Mouse (Mus musculus) stomach, postnatal 0 days (tissue): Measurements from ENCODE around the gene Fgfr2. TPM values are rescaled to one million over a fixed set of nuclear protein-coding genes. Genes with fewer than 3 reads are reported as not detected.
A peak's percentile ranks its signal among the peaks of the same experiment; 100 is the strongest.

ENCODE experiments used
- ATAC-seq: fragments of 200-750 bp; cut with Nextera tagmentation; 2 replicates; pipeline ENCODE4 v1.8.0; 2017; ENCODE audit not compliant: low FRiP score, low TSS enrichment
- DNase-seq: peaks from one replicate; pipeline ENCODE4 v3.0.0-alpha.2; 2016; ENCODE audit warnings: low spot score
- H3K27ac ChIP-seq: fragments of 300-500 bp; sonication (generic); replicated peaks from 2 replicates; pipeline ENCODE4 v1.5.1; 2014; ENCODE audit warnings: mild to moderate bottlenecking, control low read depth
- H3K27me3 ChIP-seq: fragments of 300-500 bp; sonication (generic); 2 replicates; pipeline ENCODE4 v1.6.1; 2014; ENCODE audit warnings: low read length; ENCODE audit not compliant: control insufficient read depth, insufficient read depth
- H3K36me3 ChIP-seq: fragments of 300-500 bp; sonication (generic); 2 replicates; pipeline ENCODE4 v1.6.1; 2014; ENCODE audit warnings: low read length, mixed read lengths; ENCODE audit not compliant: control insufficient read depth, insufficient read depth
- H3K4me1 ChIP-seq: fragments of 300-500 bp; sonication (generic); replicated peaks from 2 replicates; pipeline ENCODE4 v1.6.1; 2014; ENCODE audit warnings: antibody characterized with exemption; ENCODE audit not compliant: control insufficient read depth, insufficient read depth
- H3K4me2 ChIP-seq: fragments of 300-500 bp; sonication (generic); replicated peaks from 2 replicates; pipeline ENCODE4 v1.6.1; 2014; ENCODE audit warnings: low read depth, mild to moderate bottlenecking, control low read depth, moderate library complexity
- H3K4me3 ChIP-seq: fragments of 300-500 bp; sonication (generic); 2 replicates; pipeline ENCODE4 v1.5.1; 2014; ENCODE audit warnings: low read depth, low read length, control low read depth
- H3K9ac ChIP-seq: fragments of 300-500 bp; sonication (generic); 2 replicates; pipeline ENCODE4 v1.6.1; 2014; ENCODE audit warnings: mild to moderate bottlenecking, low read length, control low read depth, mixed read lengths
- H3K9me3 ChIP-seq: fragments of 300-500 bp; sonication (generic); 2 replicates; pipeline ENCODE4 v1.6.1; 2016; ENCODE audit warnings: low read length; ENCODE audit not compliant: control insufficient read depth
- CTCF ChIP-seq: IDR thresholded peaks from 2 replicates; pipeline ENCODE4 v1.5.1; 2016; ENCODE audit warnings: antibody characterized with exemption, low read depth, mild to moderate bottlenecking, moderate library complexity
- EP300 ChIP-seq: optimal IDR thresholded peaks from 2 replicates; pipeline ENCODE3; 2016; ENCODE audit warnings: antibody characterized with exemption
- WGBS: fragments of 180-500 bp; shearing (Covaris S2); extraction: QIAGEN DNeasy Blood & Tissue Kit; methylation state at CpG from one replicate; pipeline ENCODE4 v1.1.7; 2014; 5-methylcytosine and 5-hydroxymethylcytosine counted together
- polyA plus RNA-seq: library from polyadenylated mRNA; unstranded; fragments of >200 nt; fragmentation: Nextera tagmentation; extraction: Ambion mirVana; gene quantifications from 2 replicates; pipeline ENCODE4 v1.2.1, GENCODE M21; 2015

The Fgfr2 gene
- polyA plus RNA-seq, 1 experiment from 2014 or later, result 60.8 TPM

GRCm38 (mm10) chr7:133014631-133015030, 108.5 kb downstream of the Fgfr2 start:
- WGBS, result 90% methylated on average over 14 of the region's 14 CpGs
- H3K27ac ChIP-seq, result peak overlapping the region; percentile 81
- no peak for TF ChIP-seq CTCF
- no peak for TF ChIP-seq EP300
- peaks cover 22% of the 10 kb centered on the region for H3K4me1 ChIP-seq
- no peak for ATAC-seq
- DNase-seq, result no peak
- no peaks in the 10 kb centered on the region for H3K9me3 ChIP-seq
- H3K4me3 ChIP-seq, result no peak overlapping the region
- no peaks in the 10 kb centered on the region; the same call in 1 of the 2 replicates for H3K36me3 ChIP-seq
- H3K4me2 ChIP-seq, result no peak overlapping the region
- H3K9ac ChIP-seq, result 0 out of 2 replicates have a peak overlapping the region, but pooled peaks have one; percentile 9
- no peaks in the 10 kb centered on the region for H3K27me3 ChIP-seq

- no peak overlapping the region for H3K27ac ChIP-seq
- H3K9ac ChIP-seq, result no peak overlapping the region
- 90% methylated on average over 10 of the region's 10 CpGs for whole genome bisulfite sequencing
- ATAC-seq (no peak), DNase-seq (no peak)
- no peak for TF ChIP-seq EP300
- TF ChIP-seq CTCF, result no peak
- H3K4me1 ChIP-seq, result peaks cover 22% of the 10 kb centered on the region
- no peak overlapping the region for H3K4me2 ChIP-seq
- no peaks in the 10 kb centered on the region for H3K27me3 ChIP-seq
- H3K36me3 ChIP-seq, result no peaks in the 10 kb centered on the region; the same call in 1 of the 2 replicates
- no peak overlapping the region for H3K4me3 ChIP-seq
- no peaks in the 10 kb centered on the region for H3K9me3 ChIP-seq
These were observed 109.2 kb downstream of the Fgfr2 start for GRCm38 (mm10) chr7:133013923-133014322.

- Histone ChIP-seq H3K27ac (no peak overlapping the region), H3K9ac (no peak overlapping the region), H3K4me3 (no peak overlapping the region), H3K9me3 (no peaks in the 10 kb centered on the region), H3K27me3 (no peaks in the 10 kb centered on the region), H3K4me1 (peaks cover 26% of the 10 kb centered on the region), H3K4me2 (no peak overlapping the region), H3K36me3 (no peaks in the 10 kb centered on the region; the same call in 1 of the 2 replicates)
- no peak for ATAC-seq
- no peak for DNase-seq
- WGBS, result 24% methylated on average over 14 of the region's 14 CpGs
- TF ChIP-seq CTCF (no peak), EP300 (no peak)
These were observed 110.3 kb downstream of the Fgfr2 start for GRCm38 (mm10) chr7:133012637-133013366.

- no peak for DNase-seq
- TF ChIP-seq EP300 (no peak), CTCF (no peak)
- ATAC-seq, result no peak
- Histone ChIP-seq H3K9ac (no peak overlapping the region), H3K27me3 (no peaks in the 10 kb centered on the region), H3K9me3 (no peaks in the 10 kb centered on the region), H3K4me1 (peaks cover 26% of the 10 kb centered on the region), H3K4me2 (no peak overlapping the region), H3K27ac (no peak overlapping the region), H3K4me3 (no peak overlapping the region), H3K36me3 (no peaks in the 10 kb centered on the region; the same call in 1 of the 2 replicates)
- WGBS, result 27% methylated on average over 4 of the region's 4 CpGs
These were observed 111.5 kb downstream of the Fgfr2 start for GRCm38 (mm10) chr7:133011611-133012010.

GRCm38 (mm10) chr7:133011191-133011590, 112.0 kb downstream of the Fgfr2 start:
- Histone ChIP-seq H3K4me1 (peaks cover 26% of the 10 kb centered on the region), H3K27me3 (no peaks in the 10 kb centered on the region), H3K36me3 (no peaks in the 10 kb centered on the region; the same call in 1 of the 2 replicates), H3K4me3 (no peak overlapping the region), H3K9ac (no peak overlapping the region), H3K9me3 (no peaks in the 10 kb centered on the region), H3K4me2 (0 out of 2 replicates have a peak overlapping the region, but pooled peaks have one; percentile 5), H3K27ac (peak overlapping the region; percentile 63)
- 7% methylated on average over 5 of the region's 5 CpGs for WGBS
- TF ChIP-seq CTCF, result no peak
- TF ChIP-seq EP300, result no peak
- ATAC-seq, result peak; percentile 42; the same call in 1 of the 2 replicates
- DNase-seq, result peak; percentile 53

- 74% methylated on average over 3 of the region's 3 CpGs for WGBS
- peaks cover 26% of the 10 kb centered on the region for H3K4me1 ChIP-seq
- DNase-seq, result no peak
- H3K27ac ChIP-seq, result 0 out of 2 replicates have a peak overlapping the region, but pooled peaks have one; percentile 13
- no peak overlapping the region for H3K4me3 ChIP-seq
- H3K9ac ChIP-seq, result no peak overlapping the region
- ATAC-seq, result no peak
- H3K27me3 ChIP-seq, result no peaks in the 10 kb centered on the region
- TF ChIP-seq CTCF (no peak), EP300 (no peak)
- no peaks in the 10 kb centered on the region for H3K9me3 ChIP-seq
- H3K36me3 ChIP-seq, result no peaks in the 10 kb centered on the region; the same call in 1 of the 2 replicates
- H3K4me2 ChIP-seq, result no peak overlapping the region
These were observed 112.7 kb downstream of the Fgfr2 start for GRCm38 (mm10) chr7:133010477-133010876.
